Comparison of ENCODE assay signal across 8 mouse cellular contexts in genomic region chr11:74546165-74546564, GRCm38 (mm10).
DNase-seq lines count a peak whose midpoint lies in the region; ATAC-seq lines count a peak whose summit lies in the region.

No protein-coding gene starts in this region.

- WGBS in heart, embryonic 11.5 days (ENCODE audit: insufficient replicate concordance), result 39% methylated on average over 4 of the region's 4 CpGs

- H3K9me3 ChIP-seq in heart, embryonic 11.5 days (replicated peaks; ENCODE audit: control insufficient read depth, low read length), result no peaks in the 10 kb centered on the region

- H3K4me1 ChIP-seq in heart, embryonic 11.5 days (ENCODE audit: control insufficient read depth, insufficient read depth, low read length), result peaks cover 11% of the 10 kb centered on the region

- no peaks in the 10 kb centered on the region for H3K36me3 ChIP-seq in heart, embryonic 11.5 days (ENCODE audit: control insufficient read depth, insufficient read depth, low read length)

- ATAC-seq in heart, embryonic 11.5 days (replicated peaks; ENCODE audit: insufficient number of reproducible peaks, low FRiP score, low TSS enrichment), result no peak
- peak; percentile 39; the same call in 1 of the 2 replicates for ATAC-seq in common myeloid progenitor, adult 5-6 weeks (replicated peaks; ENCODE audit: low read depth, poor library complexity, severe bottlenecking)
- 0 out of 2 replicates have a peak, but pooled peaks have one; percentile 39 for ATAC-seq in megakaryocyte, adult 5-6 weeks (ENCODE audit: poor library complexity, severe bottlenecking)

- H3K4me3 ChIP-seq in heart, embryonic 11.5 days (ENCODE audit: low read depth, low read length), result no peak overlapping the region

- peak; percentile 35 for DNase-seq in heart, adult 8-10 months (ENCODE audit: low spot score)
- DNase-seq in 3T3-L1 (ENCODE audit: low read depth, low spot score), result peak; percentile 78
- peak; percentile 77 for DNase-seq in NIH3T3 (ENCODE audit: low read depth)
- DNase-seq in kidney, adult 9 months, result peak; percentile 62
- DNase-seq in urinary bladder, postnatal 10 days (ENCODE audit: low spot score), result no peak

- H3K27ac ChIP-seq in heart, embryonic 11.5 days (ENCODE audit: low read depth, low read length), result no peak overlapping the region

- H3K9ac ChIP-seq in heart, embryonic 11.5 days (ENCODE audit: low read depth, low read length), result no peak overlapping the region

- H3K4me2 ChIP-seq in heart, embryonic 11.5 days, result no peak overlapping the region

- H3K27me3 ChIP-seq in heart, embryonic 11.5 days (ENCODE audit: control insufficient read depth, insufficient read depth, low read length), result no peaks in the 10 kb centered on the region
